ENCODE assay signal across 15 mouse cellular contexts in the genomic region with DNA sequence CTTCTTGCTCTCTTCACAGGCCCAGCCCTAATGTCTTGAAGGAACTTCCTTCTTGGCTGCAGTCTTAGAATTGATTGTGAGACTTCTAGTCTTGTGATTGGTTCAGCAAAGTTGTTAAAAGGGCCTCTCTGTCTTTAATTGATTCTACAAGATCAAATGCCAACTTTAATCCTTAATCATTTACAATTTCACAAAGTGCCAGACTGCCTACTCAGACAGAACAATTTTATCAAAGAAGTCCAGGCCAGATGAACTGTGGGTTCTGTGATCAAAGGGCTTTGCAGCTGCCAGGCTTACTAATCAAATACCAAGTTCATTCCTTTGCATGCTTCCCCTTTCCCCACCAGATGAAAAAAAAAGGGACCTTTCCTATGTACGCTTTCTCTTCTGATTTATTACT. TPM values are rescaled to one million over a fixed set of nuclear protein-coding genes. Genes with fewer than 3 reads are reported as not detected.
DNase-seq lines count a peak whose midpoint lies in the region; ATAC-seq and TF ChIP-seq lines count a peak whose summit lies in the region.
"Had no signal": no experiment of that assay in that cellular context is flagged by ENCODE, and none has a peak within 500 bp of the region (broad histone marks: within the 10 kb centered on the region; RNA-seq: fewer than 3 reads in every experiment).

No protein-coding gene starts in this region.

- H3K4me2 ChIP-seq in intestine, embryonic 15.5 days (replicated peaks), result no peak overlapping the region; the same call in 1 of the 2 replicates

- H3K27me3 ChIP-seq in intestine, embryonic 15.5 days (replicated peaks), result no peaks in the 10 kb centered on the region
- H3K27me3 ChIP-seq: CH12.LX had no signal

- H3K36me3 ChIP-seq in intestine, embryonic 15.5 days, result no peaks in the 10 kb centered on the region
- H3K36me3 ChIP-seq in macrophage (ENCODE audit: inconsistent target), result no peaks in the 10 kb centered on the region

- WGBS in intestine, embryonic 15.5 days, result 31% methylated on average over 1 of the region's 1 CpGs
- WGBS in macrophage (ENCODE audit: missing documents), result 25% methylated on average over 1 of the region's 1 CpGs

- H3K27ac ChIP-seq in layer of hippocampus, adult 2 months, result peak overlapping the region; percentile 68; the same call in 1 of the 2 replicates
- peak overlapping the region; percentile 56 for H3K27ac ChIP-seq in intestine, embryonic 15.5 days
- peak overlapping the region; percentile 47 for H3K27ac ChIP-seq in macrophage
- H3K27ac ChIP-seq: hindbrain, embryonic 10.5 days had no signal

- no peak overlapping the region; the same call in 1 of the 2 replicates for H3K4me3 ChIP-seq in layer of hippocampus, adult 2 months
- no peak overlapping the region for H3K4me3 ChIP-seq in intestine, embryonic 15.5 days (replicated peaks)
- no peak overlapping the region for H3K4me3 ChIP-seq in macrophage (ENCODE audit: inconsistent target)
- H3K4me3 ChIP-seq: hindbrain, embryonic 10.5 days; myocyte had no signal

- DNase-seq in layer of hippocampus, adult 2 months (ENCODE audit: low spot score in 2 of 2), result no peak
- DNase-seq in layer of hippocampus, adult 11-12 months (ENCODE audit: low spot score), result no peak
- peak; percentile 35 for DNase-seq in adipocyte (ENCODE audit: low spot score)
- no peak for DNase-seq in left cerebral cortex, adult 11 months (ENCODE audit: low spot score)
- DNase-seq in adrenal gland, adult 2 months, result no peak
- no peak for DNase-seq in gastrocnemius, adult 18-20 months (ENCODE audit: low spot score)
- DNase-seq: cerebellum, postnatal 14 days; retina, postnatal 1 day had no signal

- no peaks in the 10 kb centered on the region for H3K79me2 ChIP-seq in macrophage (ENCODE audit: inconsistent target)

- no peak for TF ChIP-seq CTCF in layer of hippocampus, adult 2 months (conservative IDR thresholded peaks at IDR 0.05)

- no peak overlapping the region for H3K9ac ChIP-seq in intestine, embryonic 15.5 days

- 0 out of 2 replicates have a peak, but pooled peaks cover 4% of the 10 kb centered on the region for H3K4me1 ChIP-seq in intestine, embryonic 15.5 days (replicated peaks)

- H3K9me3 ChIP-seq in intestine, embryonic 15.5 days, result no peaks in the 10 kb centered on the region
- H3K9me3 ChIP-seq: hindbrain, embryonic 10.5 days had no signal

- peak; percentile 37; the same call in 1 of the 2 replicates for ATAC-seq in intestine, embryonic 15.5 days

RNA-seq across cellular contexts. Expression of a gene that starts 13.4 kb away (rescaled TPM):
- not detected for total RNA-seq in layer of hippocampus, adult 2 months (2021)
- polyA plus RNA-seq in intestine, embryonic 15.5 days (2015; fragmentation: Nextera tagmentation; extraction: Ambion mirVana), result 1.6 and 1.8 TPM in 2 replicates
- total RNA-seq in macrophage (2018; cell fraction: chromatin; rRNA removed), result 1 to 10 TPM in 17 of 26 experiments, under 1 TPM in 1, not detected in 8; 0.74 to 3.6 (median 1.8) TPM
- under 1 TPM in 4 of 26 experiments, not detected in 22; 0.11 to 0.21 (median 0.19) TPM for total RNA-seq in macrophage (2018; cell fraction: cytosol; rRNA removed)
- total RNA-seq in macrophage (2018; cell fraction: nucleus; rRNA removed), result 1 to 10 TPM in 6 of 26 experiments, under 1 TPM in 7, not detected in 13; 0.42 to 2.1 (median 0.97) TPM
- polyA plus RNA-seq in macrophage (2018), result 0.19 to 0.20 TPM in 2 of 3 replicates, not detected in the other
- total RNA-seq in adrenal gland, adult 2 months (2021), result not detected
- not detected in 2 replicates for polyA plus RNA-seq in adrenal gland, adult 2 months (2012; rRNA removed)
- total RNA-seq in gastrocnemius, adult 18-20 months (2021), result not detected
- total RNA-seq: CH12.LX; heart, adult 8-10 months; left cerebral cortex, adult 18-20 months had no signal

RNA-seq across cellular contexts. Expression of a gene that starts 21.5 kb away (rescaled TPM):
- total RNA-seq in layer of hippocampus, adult 2 months (2021), result 10 to 100 TPM; 17.0 to 17.9 TPM
- polyA plus RNA-seq in intestine, embryonic 15.5 days (2015; fragmentation: Nextera tagmentation; extraction: Ambion mirVana), result 7.5 and 8.3 TPM in 2 replicates
- 10 to 100 TPM in 25 of 26 experiments, 1 to 10 TPM in 1; 9.5 to 38.9 (median 25.7) TPM for total RNA-seq in macrophage (2018; cell fraction: chromatin; rRNA removed)
- 1 to 10 TPM; 3.5 to 8.6 (median 6.5) TPM for total RNA-seq in macrophage (2018; cell fraction: cytosol; rRNA removed)
- total RNA-seq in macrophage (2018; cell fraction: nucleus; rRNA removed), result 10 to 100 TPM in 18 of 26 experiments, 1 to 10 TPM in 8; 4.8 to 29.1 (median 15.9) TPM
- polyA plus RNA-seq in macrophage (2018), result 5.2 to 7.3 TPM (median 5.7 TPM) in 3 replicates
- 10 to 100 TPM; 27.7 to 34.8 TPM for total RNA-seq in adrenal gland, adult 2 months (2021)
- 7.7 and 12.0 TPM in 2 replicates for polyA plus RNA-seq in adrenal gland, adult 2 months (2012; rRNA removed)
- total RNA-seq in gastrocnemius, adult 18-20 months (2021), result 1 to 10 TPM; 6.5 to 6.6 TPM

RNA-seq across cellular contexts. Expression of a gene that starts 21.6 kb away (rescaled TPM):
- total RNA-seq in layer of hippocampus, adult 2 months (2021), result 100 to 1,000 TPM; 163 to 171 TPM
- polyA plus RNA-seq in intestine, embryonic 15.5 days (2015; fragmentation: Nextera tagmentation; extraction: Ambion mirVana), result 145 and 170 TPM in 2 replicates
- total RNA-seq in macrophage (2018; cell fraction: chromatin; rRNA removed), result 100 to 1,000 TPM in 6 of 26 experiments, 10 to 100 TPM in 20; 42.7 to 120 (median 74.7) TPM
- 100 to 1,000 TPM; 111 to 236 (median 140) TPM for total RNA-seq in macrophage (2018; cell fraction: cytosol; rRNA removed)
- 10 to 100 TPM; 44.6 to 90.6 (median 65.4) TPM for total RNA-seq in macrophage (2018; cell fraction: nucleus; rRNA removed)
- 126 to 604 TPM (median 153 TPM) in 3 replicates for polyA plus RNA-seq in macrophage (2018)
- total RNA-seq in adrenal gland, adult 2 months (2021), result 100 to 1,000 TPM; 246 to 354 TPM
- 31.1 and 40.3 TPM in 2 replicates for polyA plus RNA-seq in adrenal gland, adult 2 months (2012; rRNA removed)
- total RNA-seq in gastrocnemius, adult 18-20 months (2021), result 100 to 1,000 TPM in 1 of 2 experiments, 10 to 100 TPM in 1; 98.2 to 126 TPM

RNA-seq across cellular contexts. Expression of a gene that starts 44.6 kb away (rescaled TPM):
- total RNA-seq in layer of hippocampus, adult 2 months (2021), result 100 to 1,000 TPM; 124 to 137 TPM
- polyA plus RNA-seq in intestine, embryonic 15.5 days (2015; fragmentation: Nextera tagmentation; extraction: Ambion mirVana), result 459 and 464 TPM in 2 replicates
- 10 to 100 TPM; 35.9 to 97.8 (median 63.4) TPM for total RNA-seq in macrophage (2018; cell fraction: chromatin; rRNA removed)
- 100 to 1,000 TPM; 120 to 186 (median 145) TPM for total RNA-seq in macrophage (2018; cell fraction: cytosol; rRNA removed)
- 10 to 100 TPM; 28.8 to 97.5 (median 66.8) TPM for total RNA-seq in macrophage (2018; cell fraction: nucleus; rRNA removed)
- 69.0 to 118 TPM (median 86.1 TPM) in 3 replicates for polyA plus RNA-seq in macrophage (2018)
- 100 to 1,000 TPM; 128 to 150 TPM for total RNA-seq in adrenal gland, adult 2 months (2021)
- polyA plus RNA-seq in adrenal gland, adult 2 months (2012; rRNA removed), result 13.8 and 16.8 TPM in 2 replicates
- 10 to 100 TPM; 84.9 to 99.4 TPM for total RNA-seq in gastrocnemius, adult 18-20 months (2021)
